Mouse (Mus musculus) spleen, postnatal 14 days (tissue): ENCODE results near the gene C5ar2.

Experiments
- DNase-seq, 2 experiments: peaks; one replicate each; pipeline ENCODE4 v3.0.0; 2021 to 2022; ENCODE audit warnings: low spot score in 2 of 2

C5ar2 gene

GRCm38 (mm10) chr7:16198540-16198939, 45.4 kb downstream of the C5ar2 start:
- no peak for DNase-seq

GRCm38 (mm10) chr7:16197166-16197565, 46.8 kb downstream of the C5ar2 start:
- peak in 1 of 2 experiments; percentile 26 for DNase-seq

- DNase-seq: no peak
These were observed 47.3 kb downstream of the C5ar2 start for GRCm38 (mm10) chr7:16196616-16197015.

GRCm38 (mm10) chr7:16193702-16194101, 50.3 kb downstream of the C5ar2 start:
- DNase-seq: no peak

GRCm38 (mm10) chr7:16192315-16192714, 51.6 kb downstream of the C5ar2 start:
- DNase-seq: peak; percentile 53 to 74

- DNase-seq: no peak
These were observed 56.5 kb downstream of the C5ar2 start for GRCm38 (mm10) chr7:16187494-16187893.
